Mouse (Mus musculus) testis, adult 2 months (tissue): ENCODE data around the gene Mlx.

Experiments
- CTCF ChIP-seq: fragments of 200-500 bp; IDR thresholded peaks from 2 replicates; pipeline ENCODE4 v1.5.1; 2012; ENCODE audit warnings: low read depth, mild to moderate bottlenecking, inconsistent platforms, low read length, moderate library complexity; ENCODE audit not compliant: control insufficient read depth, insufficient read depth, insufficient replicate concordance
- POLR2A ChIP-seq: fragments of 200-500 bp; IDR thresholded peaks from 2 replicates; pipeline ENCODE4 v1.6.1; 2012; ENCODE audit warnings: low read depth, mild to moderate bottlenecking, inconsistent platforms, low read length, moderate library complexity; ENCODE audit not compliant: control insufficient read depth

GRCm38 (mm10) chr11:101109351-101109750 lies 22.3 kb downstream of the Mlx start:
- no peak for TF ChIP-seq CTCF
- no peak for TF ChIP-seq POLR2A
